ENCODE assay signal across 31 mouse cellular contexts in genomic region chr14:38533495-38533894, GRCm38 (mm10).
"Had no signal": no experiment of that assay in that cellular context is flagged by ENCODE, and none has a peak within 500 bp of the region (broad histone marks: within the 10 kb centered on the region; RNA-seq: fewer than 3 reads in every experiment).

No protein-coding gene starts in this region.

- H3K4me1 ChIP-seq: heart, embryonic 10.5 days; heart, embryonic 12.5 days; heart, embryonic 13.5 days; heart, embryonic 15.5 days; hindbrain, embryonic 10.5 days; hindbrain, embryonic 12.5 days; hindbrain, embryonic 13.5 days; hindbrain, embryonic 15.5 days; intestine, embryonic 15.5 days; kidney, embryonic 15.5 days had no signal

- DNase-seq: heart, postnatal 10 days; heart, postnatal 14 days; heart, postnatal 36 days; heart, postnatal 4 days; kidney, adult 11 months; kidney, adult 18-20 months; kidney, adult 2 months; kidney, adult 8-10 months; kidney, adult 9 months; kidney, postnatal 10 days; kidney, postnatal 14 days; kidney, postnatal 25 days; kidney, postnatal 36 days; kidney, postnatal 4 days; layer of hippocampus, adult 9-11 months; layer of hippocampus, postnatal 36 days had no signal

- H3K9ac ChIP-seq: heart, embryonic 12.5 days; heart, embryonic 13.5 days; heart, embryonic 15.5 days; hindbrain, embryonic 12.5 days; hindbrain, embryonic 13.5 days; hindbrain, embryonic 14.5 days; hindbrain, embryonic 15.5 days; intestine, embryonic 15.5 days; kidney, embryonic 15.5 days had no signal

- H3K9me3 ChIP-seq: heart, embryonic 10.5 days; heart, embryonic 12.5 days; heart, embryonic 13.5 days; heart, embryonic 15.5 days; hindbrain, embryonic 10.5 days; hindbrain, embryonic 12.5 days; hindbrain, embryonic 13.5 days; hindbrain, embryonic 15.5 days; intestine, embryonic 15.5 days; kidney, embryonic 15.5 days had no signal

- H3K36me3 ChIP-seq: heart, embryonic 10.5 days; heart, embryonic 12.5 days; heart, embryonic 13.5 days; heart, embryonic 15.5 days; hindbrain, embryonic 10.5 days; hindbrain, embryonic 12.5 days; hindbrain, embryonic 13.5 days; hindbrain, embryonic 15.5 days; intestine, embryonic 15.5 days; kidney, embryonic 15.5 days had no signal

- H3K4me3 ChIP-seq: heart, embryonic 10.5 days; heart, embryonic 12.5 days; heart, embryonic 13.5 days; heart, embryonic 15.5 days; hindbrain, embryonic 10.5 days; hindbrain, embryonic 12.5 days; hindbrain, embryonic 13.5 days; hindbrain, embryonic 15.5 days; intestine, embryonic 15.5 days; kidney, embryonic 15.5 days; layer of hippocampus, adult 2 months; left cerebral cortex, adult 2 months had no signal

- H3K27ac ChIP-seq: heart, embryonic 10.5 days; heart, embryonic 13.5 days; heart, embryonic 15.5 days; hindbrain, embryonic 10.5 days; hindbrain, embryonic 12.5 days; hindbrain, embryonic 13.5 days; hindbrain, embryonic 14.5 days; hindbrain, embryonic 15.5 days; hindbrain, postnatal 0 days; intestine, embryonic 15.5 days; kidney, embryonic 15.5 days; kidney, postnatal 0 days; layer of hippocampus, adult 2 months; left cerebral cortex, adult 2 months had no signal

- H3K27me3 ChIP-seq: heart, embryonic 12.5 days; heart, embryonic 13.5 days; heart, embryonic 15.5 days; hindbrain, embryonic 12.5 days; hindbrain, embryonic 13.5 days; hindbrain, embryonic 15.5 days; intestine, embryonic 15.5 days; kidney, embryonic 15.5 days had no signal
